Mouse (Mus musculus): ENCODE results near the gene Cyb5r1. TPM values are rescaled to one million over a fixed set of nuclear protein-coding genes. Genes with fewer than 3 reads are reported as not detected.
A peak's percentile ranks its signal among the peaks of the same experiment; 100 is the strongest.

The Cyb5r1 gene
- polyA plus RNA-seq, 1 experiment from 2014 or later, result 14.2 TPM

DNA sequence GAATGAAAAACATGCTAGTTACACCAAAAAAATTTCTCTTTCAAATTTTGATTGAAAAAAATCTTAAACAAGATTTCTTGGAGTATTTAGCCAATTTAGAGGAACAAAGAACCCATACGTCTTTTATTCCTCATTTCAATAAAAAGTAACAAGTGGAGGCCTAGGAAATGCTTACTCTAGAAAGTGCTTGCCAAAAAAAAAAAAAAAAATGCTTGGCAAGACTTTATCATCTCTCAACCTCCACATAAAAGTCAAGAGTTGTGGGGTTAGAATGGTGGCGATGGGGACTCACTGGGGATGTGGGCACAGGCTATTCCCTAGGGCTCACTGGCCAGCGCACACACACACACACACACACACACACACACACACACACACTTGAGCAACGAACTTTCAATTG is 42.2 kb upstream of the Cyb5r1 start:
- H3K4me1 ChIP-seq (replicated peaks; ENCODE audit: control insufficient read depth, insufficient read depth), result no peaks in the 10 kb centered on the region
- DNase-seq (ENCODE audit: low spot score), result no peak
- no peak for ATAC-seq (ENCODE audit: low FRiP score, low TSS enrichment)
- 83% methylated on average over 4 of the region's 4 CpGs for WGBS
- no peak overlapping the region for H3K27ac ChIP-seq (replicated peaks)
- no peaks in the 10 kb centered on the region; the same call in 1 of the 2 replicates for H3K36me3 ChIP-seq (ENCODE audit: control insufficient read depth, insufficient read depth, low read length)
- no peaks in the 10 kb centered on the region for H3K27me3 ChIP-seq (ENCODE audit: control insufficient read depth, insufficient read depth, low read length)
- no peak overlapping the region for H3K9ac ChIP-seq (ENCODE audit: low read length)
- no peak for TF ChIP-seq CTCF (IDR thresholded peaks at IDR 0.05; ENCODE audit: low read depth)
- no peak for TF ChIP-seq EP300 (optimal IDR thresholded peaks at IDR 0.05)
- no peak overlapping the region for H3K4me2 ChIP-seq (replicated peaks; ENCODE audit: low read depth)
- no peaks in the 10 kb centered on the region for H3K9me3 ChIP-seq (ENCODE audit: control insufficient read depth, low read length)
- H3K4me3 ChIP-seq (ENCODE audit: low read depth, low read length), result no peak overlapping the region

- Histone ChIP-seq H3K36me3 (ENCODE audit: control insufficient read depth, insufficient read depth, low read length) (no peaks in the 10 kb centered on the region), H3K4me3 (ENCODE audit: low read depth, low read length) (no peak overlapping the region), H3K4me1 (replicated peaks; ENCODE audit: control insufficient read depth, insufficient read depth) (no peaks in the 10 kb centered on the region), H3K27me3 (ENCODE audit: control insufficient read depth, insufficient read depth, low read length) (no peaks in the 10 kb centered on the region), H3K4me2 (replicated peaks; ENCODE audit: low read depth) (no peak overlapping the region), H3K27ac (replicated peaks) (no peak overlapping the region), H3K9ac (ENCODE audit: low read length) (no peak overlapping the region), H3K9me3 (ENCODE audit: control insufficient read depth, low read length) (no peaks in the 10 kb centered on the region)
- no peak for DNase-seq (ENCODE audit: low spot score)
- TF ChIP-seq CTCF (IDR thresholded peaks at IDR 0.05; ENCODE audit: low read depth), result no peak
- TF ChIP-seq EP300 (optimal IDR thresholded peaks at IDR 0.05), result no peak
- peak; percentile 27; the same call in 1 of the 2 replicates for ATAC-seq (ENCODE audit: low FRiP score, low TSS enrichment)
- 52% methylated on average over 5 of the region's 5 CpGs for WGBS
Observed at GRCm38 (mm10) chr1:134365491-134365890, 39.9 kb upstream of the Cyb5r1 start.

GRCm38 (mm10) chr1:134368777-134369337 is 36.5 kb upstream of the Cyb5r1 start:
- no peaks in the 10 kb centered on the region for H3K27me3 ChIP-seq (ENCODE audit: control insufficient read depth, insufficient read depth, low read length)
- no peaks in the 10 kb centered on the region for H3K4me1 ChIP-seq (replicated peaks; ENCODE audit: control insufficient read depth, insufficient read depth)
- no peak overlapping the region for H3K9ac ChIP-seq (ENCODE audit: low read length)
- DNase-seq (ENCODE audit: low spot score) (peak; percentile 74), ATAC-seq (ENCODE audit: low FRiP score, low TSS enrichment) (no peak)
- TF ChIP-seq CTCF (IDR thresholded peaks at IDR 0.05; ENCODE audit: low read depth) (peak; percentile 81), EP300 (optimal IDR thresholded peaks at IDR 0.05) (no peak)
- 53% methylated on average over 9 of the region's 9 CpGs for WGBS
- no peak overlapping the region for H3K4me3 ChIP-seq (ENCODE audit: low read depth, low read length)
- H3K27ac ChIP-seq (replicated peaks), result no peak overlapping the region
- H3K36me3 ChIP-seq (ENCODE audit: control insufficient read depth, insufficient read depth, low read length), result no peaks in the 10 kb centered on the region
- no peaks in the 10 kb centered on the region for H3K9me3 ChIP-seq (ENCODE audit: control insufficient read depth, low read length)
- no peak overlapping the region for H3K4me2 ChIP-seq (replicated peaks; ENCODE audit: low read depth)

DNA sequence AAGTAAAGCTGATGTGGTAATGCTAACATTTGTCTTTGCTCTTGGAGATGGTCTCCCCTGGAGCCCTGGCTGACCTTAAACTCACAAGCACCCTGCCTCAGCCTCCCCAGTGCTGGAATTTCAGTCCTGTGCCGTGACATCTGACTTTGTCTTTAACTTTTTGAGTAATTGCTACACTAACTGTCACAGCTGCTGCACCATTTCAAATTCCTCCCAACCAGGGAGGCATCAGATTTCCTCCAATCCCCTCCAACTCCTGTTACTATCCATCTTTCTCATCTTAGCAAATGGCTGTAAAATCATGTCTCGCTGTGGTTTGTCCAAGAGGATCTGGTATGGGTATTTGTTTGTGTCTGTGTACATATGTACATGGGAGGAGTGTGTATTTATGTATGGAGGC is 31.2 kb upstream of the Cyb5r1 start:
- Histone ChIP-seq H3K27ac (replicated peaks) (no peak overlapping the region), H3K9ac (ENCODE audit: low read length) (no peak overlapping the region), H3K4me1 (replicated peaks; ENCODE audit: control insufficient read depth, insufficient read depth) (no peaks in the 10 kb centered on the region), H3K4me3 (ENCODE audit: low read depth, low read length) (no peak overlapping the region), H3K9me3 (ENCODE audit: control insufficient read depth, low read length) (no peaks in the 10 kb centered on the region), H3K4me2 (replicated peaks; ENCODE audit: low read depth) (no peak overlapping the region), H3K27me3 (ENCODE audit: control insufficient read depth, insufficient read depth, low read length) (no peaks in the 10 kb centered on the region), H3K36me3 (ENCODE audit: control insufficient read depth, insufficient read depth, low read length) (no peaks in the 10 kb centered on the region)
- ATAC-seq (ENCODE audit: low FRiP score, low TSS enrichment) (no peak), DNase-seq (ENCODE audit: low spot score) (no peak)
- no peak for TF ChIP-seq CTCF (IDR thresholded peaks at IDR 0.05; ENCODE audit: low read depth)
- 58% methylated on average over 2 of the region's 2 CpGs for WGBS

GRCm38 (mm10) chr1:134381051-134381450 is 24.3 kb upstream of the Cyb5r1 start:
- no peak for ATAC-seq (ENCODE audit: low FRiP score, low TSS enrichment)
- no peak overlapping the region for H3K4me2 ChIP-seq (replicated peaks; ENCODE audit: low read depth)
- no peak for DNase-seq (ENCODE audit: low spot score)

DNA sequence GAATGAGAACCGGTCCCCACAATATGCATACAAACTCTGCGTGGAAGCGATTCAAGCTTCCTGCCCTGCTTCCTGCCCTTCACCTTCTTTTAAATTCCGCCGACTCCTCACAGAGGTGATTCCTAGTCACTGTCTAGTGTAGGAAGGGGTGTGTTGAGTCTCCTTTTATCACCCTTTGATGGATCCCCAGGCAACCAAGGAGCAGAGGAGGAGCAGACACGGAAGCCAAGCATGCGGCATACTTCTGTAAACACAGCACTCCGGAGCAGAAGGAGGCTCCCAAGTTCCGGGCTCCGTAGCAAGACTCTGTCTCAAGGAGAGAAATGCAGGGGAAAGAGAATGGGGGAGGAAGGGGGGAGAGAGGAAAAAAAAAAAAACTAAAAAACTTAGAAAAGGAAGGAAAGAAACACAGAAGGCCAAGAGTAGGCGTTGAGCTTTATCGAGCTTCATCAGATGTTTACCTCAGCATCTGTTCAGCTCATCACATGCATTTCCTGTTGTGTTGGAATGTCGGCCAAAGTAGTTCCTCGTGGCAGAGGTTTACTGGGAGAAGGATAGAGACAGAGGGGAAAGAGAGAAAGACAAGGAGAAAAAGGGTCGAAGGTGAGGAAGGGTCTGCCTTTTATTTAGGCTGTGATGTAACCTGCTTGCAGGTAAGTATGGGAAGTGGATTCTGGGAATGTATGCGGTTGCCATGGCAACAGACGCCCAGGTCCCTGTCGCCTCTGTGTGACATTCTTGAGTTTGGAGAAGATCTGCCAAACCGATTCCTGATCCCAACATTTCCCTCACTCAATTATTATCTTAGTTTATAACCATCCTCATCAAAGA is 23.3 kb upstream of the Cyb5r1 start:
- no peak for DNase-seq (ENCODE audit: low spot score)
- Histone ChIP-seq H3K9me3 (ENCODE audit: control insufficient read depth, low read length) (no peaks in the 10 kb centered on the region), H3K4me2 (replicated peaks; ENCODE audit: low read depth) (peak overlapping the region; percentile 49), H3K27ac (replicated peaks) (no peak overlapping the region), H3K4me3 (ENCODE audit: low read depth, low read length) (peak overlapping the region; percentile 28), H3K27me3 (ENCODE audit: control insufficient read depth, insufficient read depth, low read length) (no peaks in the 10 kb centered on the region), H3K9ac (ENCODE audit: low read length) (peak overlapping the region; percentile 54; the same call in 1 of the 2 replicates), H3K4me1 (replicated peaks; ENCODE audit: control insufficient read depth, insufficient read depth) (no peaks in the 10 kb centered on the region), H3K36me3 (ENCODE audit: control insufficient read depth, insufficient read depth, low read length) (no peaks in the 10 kb centered on the region)
- WGBS, result 4% methylated on average over 19 of the region's 19 CpGs
- ATAC-seq (ENCODE audit: low FRiP score, low TSS enrichment), result no peak
- TF ChIP-seq EP300 (optimal IDR thresholded peaks at IDR 0.05) (no peak), CTCF (IDR thresholded peaks at IDR 0.05; ENCODE audit: low read depth) (no peak)

More at GRCm38 (mm10) chr1:134381051-134381450, 24.3 kb upstream of the Cyb5r1 start:
- H3K27ac ChIP-seq (replicated peaks), result no peak overlapping the region
- no peaks in the 10 kb centered on the region for H3K27me3 ChIP-seq (ENCODE audit: control insufficient read depth, insufficient read depth, low read length)
- no peaks in the 10 kb centered on the region for H3K9me3 ChIP-seq (ENCODE audit: control insufficient read depth, low read length)
- no peaks in the 10 kb centered on the region for H3K4me1 ChIP-seq (replicated peaks; ENCODE audit: control insufficient read depth, insufficient read depth)
- no peak overlapping the region for H3K4me3 ChIP-seq (ENCODE audit: low read depth, low read length)
- TF ChIP-seq EP300 (optimal IDR thresholded peaks at IDR 0.05) (no peak), CTCF (IDR thresholded peaks at IDR 0.05; ENCODE audit: low read depth) (no peak)
- no peaks in the 10 kb centered on the region for H3K36me3 ChIP-seq (ENCODE audit: control insufficient read depth, insufficient read depth, low read length)
- WGBS, result 50% methylated on average over 2 of the region's 2 CpGs
- no peak overlapping the region for H3K9ac ChIP-seq (ENCODE audit: low read length)

All from stomach, postnatal 0 days (tissue).